Mouse (Mus musculus) c-Kit-positive CD71-positive TER-119-negative erythroid progenitor cells, embryonic 14.5 days (primary cell): Measurements from ENCODE around the gene Zmiz1.

ENCODE experiments used
- DNase-seq: peaks from one replicate; pipeline ENCODE4 v3.0.0-alpha.2; 2013; ENCODE audit warnings: low read depth

Zmiz1 gene

DNA sequence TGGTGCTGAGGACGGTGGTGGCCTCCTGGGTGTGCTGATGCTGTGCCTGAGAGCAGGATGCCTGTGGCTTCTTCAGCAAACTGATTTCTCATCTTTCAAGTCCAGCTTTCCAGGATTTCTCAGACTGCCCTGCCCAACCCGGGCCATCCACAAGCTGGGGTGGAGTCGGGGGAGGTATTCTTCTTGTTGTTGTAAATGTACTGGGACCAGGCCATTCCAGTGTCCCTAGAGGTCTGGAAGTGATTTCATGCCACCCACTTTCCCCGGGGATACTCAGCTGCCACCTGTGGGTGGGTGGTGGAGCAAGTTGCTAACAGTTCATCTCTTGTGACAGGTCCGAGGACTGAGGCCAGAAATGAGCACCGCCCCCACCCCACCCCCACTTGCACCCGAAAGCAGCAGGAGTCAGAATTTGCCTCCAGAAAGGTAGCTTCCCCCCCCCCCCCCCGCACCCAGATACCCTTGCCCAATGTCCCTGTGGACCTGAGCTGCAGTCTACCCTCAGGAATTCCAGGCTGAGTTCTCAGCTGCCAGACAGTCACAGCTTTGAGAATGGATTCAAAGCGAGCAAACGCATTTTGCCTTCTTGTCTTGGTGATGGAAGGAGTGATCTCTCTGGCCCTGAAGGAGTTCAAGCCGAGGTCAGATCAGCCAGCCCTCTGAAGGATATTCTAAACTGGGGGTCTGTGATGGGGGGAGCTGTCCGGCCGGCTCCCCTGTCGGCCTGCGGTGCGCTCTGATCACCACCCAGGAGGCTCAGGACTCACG lies 2.1 kb upstream of the Zmiz1 start:
- DNase-seq = no peak

DNA sequence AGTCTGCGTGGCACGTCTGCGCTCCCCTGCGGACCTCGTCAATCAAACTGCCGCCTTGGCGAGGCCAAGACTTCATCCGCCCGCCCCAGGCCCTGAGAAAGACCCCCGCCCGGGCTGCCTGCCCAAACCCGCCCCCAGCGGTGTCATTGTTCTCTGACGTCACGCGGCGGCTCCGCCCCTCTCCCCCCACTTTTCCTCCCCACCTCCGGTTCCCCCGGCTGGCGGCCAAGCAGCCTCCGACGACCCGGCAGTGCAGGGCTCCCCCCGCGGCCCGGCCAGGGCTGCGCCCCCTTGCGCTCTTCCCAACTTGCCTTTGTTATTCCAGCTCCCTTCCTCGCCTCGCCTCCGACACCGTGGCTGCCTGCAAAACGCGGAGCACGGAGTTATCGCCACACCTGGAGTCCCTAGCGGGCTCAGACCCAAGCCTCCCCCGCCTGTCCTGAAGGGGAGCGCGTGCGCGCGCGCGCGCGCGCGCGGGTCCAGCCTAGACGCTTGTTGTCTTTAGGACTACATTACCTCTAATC lies 1.5 kb upstream of the Zmiz1 start:
- DNase-seq = no peak

GRCm38 (mm10) chr14:25458111-25459015 lies 622 bp upstream of the Zmiz1 start:
- DNase-seq = no peak

- DNase-seq = no peak
Observed at GRCm38 (mm10) chr14:25459394-25459997, 511 bp downstream of the Zmiz1 start.

DNA sequence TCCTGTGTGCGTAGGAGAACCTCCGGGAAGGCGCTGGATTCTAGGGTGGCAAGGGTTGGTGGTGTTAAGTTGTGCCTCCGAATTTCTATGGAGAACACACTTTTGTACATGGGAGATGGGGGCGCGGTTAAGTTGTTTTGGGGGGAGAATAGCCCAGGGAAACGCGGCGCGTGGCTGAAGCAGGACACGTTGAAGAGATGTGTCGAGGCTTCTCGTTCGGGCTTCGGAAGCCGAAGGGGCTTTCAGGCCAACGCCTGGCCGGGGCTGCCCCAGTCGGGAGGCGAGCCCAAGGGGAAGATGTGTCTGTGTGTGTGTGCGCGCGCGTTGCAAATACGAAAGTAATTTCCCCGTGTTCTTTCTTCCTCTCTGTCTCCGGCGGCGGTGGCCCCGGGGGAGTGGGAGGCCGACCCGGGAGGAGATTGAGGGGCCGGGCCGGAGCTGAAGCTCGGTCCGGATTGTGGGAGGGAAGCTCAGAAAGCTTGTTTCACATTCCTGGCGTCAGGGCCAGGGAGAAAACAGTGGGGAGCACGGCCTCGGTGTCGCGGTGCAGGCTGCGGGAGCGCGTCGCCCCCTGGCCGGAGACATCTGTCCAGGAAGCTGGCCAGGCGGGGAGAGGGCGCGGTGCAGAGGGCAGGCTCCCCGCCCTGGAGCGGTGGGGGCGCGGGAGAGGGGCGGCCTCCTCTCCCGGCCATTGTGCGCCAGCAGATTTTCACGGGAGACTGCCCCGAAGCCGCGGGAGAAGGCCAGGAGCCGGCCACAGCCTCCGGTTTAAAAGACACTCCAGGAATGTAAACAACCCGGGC lies 1.2 kb downstream of the Zmiz1 start:
- no peak for DNase-seq

DNA sequence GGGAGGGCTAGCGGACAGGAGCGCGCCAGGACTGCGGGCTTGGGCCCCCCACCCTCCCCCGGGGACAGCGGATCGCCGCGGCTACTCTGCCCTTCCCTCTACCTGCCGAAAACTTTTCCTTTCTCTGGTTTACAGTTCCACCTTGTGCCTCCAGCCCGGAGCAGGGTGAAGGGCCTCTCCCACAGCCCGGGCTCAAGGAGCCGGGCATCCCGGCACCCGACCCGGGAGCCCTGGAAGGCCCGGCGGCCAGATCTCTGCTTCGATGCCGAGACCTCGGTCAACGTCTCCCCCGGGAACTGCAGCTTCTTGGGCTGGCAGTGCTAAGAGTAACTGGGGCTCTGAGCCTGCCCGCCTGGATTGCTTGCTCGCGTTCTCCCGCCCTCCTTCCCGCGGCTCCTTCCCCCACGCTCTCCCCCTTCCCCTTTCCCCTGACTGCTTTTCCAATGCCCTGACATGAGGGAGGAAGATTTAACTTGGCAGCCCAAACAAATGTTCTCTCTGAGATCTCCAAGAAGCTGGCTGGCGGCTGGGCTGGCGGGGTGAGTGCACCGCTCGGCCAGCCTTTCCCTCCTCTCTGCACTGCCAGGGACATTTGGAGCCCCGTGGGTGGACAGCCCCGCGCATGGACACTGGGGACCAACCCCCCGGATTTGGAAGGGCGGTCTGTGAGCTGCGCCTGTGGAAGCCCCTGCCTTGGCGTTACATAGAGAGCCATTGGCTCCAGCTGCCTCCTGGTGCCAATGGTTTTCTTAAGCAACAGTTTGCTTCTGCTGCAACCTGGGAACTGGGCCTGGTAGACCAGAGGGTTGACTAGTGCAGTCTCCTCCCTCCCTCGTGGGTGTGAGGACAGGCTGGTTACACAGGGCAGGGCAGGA lies 2.1 kb downstream of the Zmiz1 start:
- DNase-seq = no peak

- no peak for DNase-seq
Observed at GRCm38 (mm10) chr14:25461676-25462385, 2.8 kb downstream of the Zmiz1 start.

DNA sequence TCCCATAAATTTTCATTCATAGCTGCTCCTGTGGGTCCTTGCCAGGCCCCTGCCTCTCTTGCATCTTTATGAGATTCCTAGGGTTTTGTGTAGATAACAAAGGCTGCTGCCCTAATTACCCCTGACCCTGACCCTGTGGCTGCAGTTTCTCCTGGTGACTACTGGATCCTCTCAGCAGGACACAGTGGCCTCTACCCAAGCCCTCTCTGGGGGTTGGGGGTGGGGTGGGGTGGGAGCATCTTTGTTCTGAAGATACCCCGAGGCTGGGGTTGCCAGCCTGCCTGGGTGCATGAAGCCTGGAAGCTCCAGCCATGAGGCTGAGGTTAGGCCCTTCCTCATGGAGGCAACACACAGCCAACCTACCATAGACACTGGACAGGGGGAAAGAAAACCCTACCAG lies 4.0 kb downstream of the Zmiz1 start:
- DNase-seq = no peak

- DNase-seq = no peak
Observed at GRCm38 (mm10) chr14:25463919-25464318, 4.9 kb downstream of the Zmiz1 start.

- no peak for DNase-seq
Observed at GRCm38 (mm10) chr14:25464611-25465307, 5.8 kb downstream of the Zmiz1 start.

DNA sequence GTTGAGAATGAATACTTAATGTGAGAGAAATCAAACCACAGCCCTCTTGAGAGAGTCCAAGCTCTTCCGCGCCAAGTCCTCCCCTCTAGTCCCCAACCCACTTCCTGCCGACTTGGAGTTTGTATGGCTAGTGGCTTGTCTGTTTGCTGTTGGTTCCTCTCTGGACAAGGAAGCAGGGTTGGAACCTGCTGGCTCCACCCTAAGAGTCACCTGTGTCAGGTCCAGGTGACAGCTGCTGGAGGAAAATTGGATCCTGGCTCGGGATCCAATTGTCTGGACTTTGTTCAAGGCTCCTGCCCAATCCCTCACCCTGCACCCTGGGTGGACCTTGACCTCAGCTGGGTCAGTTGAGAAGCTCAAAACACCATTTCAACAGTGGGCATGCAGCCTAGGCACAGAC lies 7.4 kb downstream of the Zmiz1 start:
- no peak for DNase-seq

DNA sequence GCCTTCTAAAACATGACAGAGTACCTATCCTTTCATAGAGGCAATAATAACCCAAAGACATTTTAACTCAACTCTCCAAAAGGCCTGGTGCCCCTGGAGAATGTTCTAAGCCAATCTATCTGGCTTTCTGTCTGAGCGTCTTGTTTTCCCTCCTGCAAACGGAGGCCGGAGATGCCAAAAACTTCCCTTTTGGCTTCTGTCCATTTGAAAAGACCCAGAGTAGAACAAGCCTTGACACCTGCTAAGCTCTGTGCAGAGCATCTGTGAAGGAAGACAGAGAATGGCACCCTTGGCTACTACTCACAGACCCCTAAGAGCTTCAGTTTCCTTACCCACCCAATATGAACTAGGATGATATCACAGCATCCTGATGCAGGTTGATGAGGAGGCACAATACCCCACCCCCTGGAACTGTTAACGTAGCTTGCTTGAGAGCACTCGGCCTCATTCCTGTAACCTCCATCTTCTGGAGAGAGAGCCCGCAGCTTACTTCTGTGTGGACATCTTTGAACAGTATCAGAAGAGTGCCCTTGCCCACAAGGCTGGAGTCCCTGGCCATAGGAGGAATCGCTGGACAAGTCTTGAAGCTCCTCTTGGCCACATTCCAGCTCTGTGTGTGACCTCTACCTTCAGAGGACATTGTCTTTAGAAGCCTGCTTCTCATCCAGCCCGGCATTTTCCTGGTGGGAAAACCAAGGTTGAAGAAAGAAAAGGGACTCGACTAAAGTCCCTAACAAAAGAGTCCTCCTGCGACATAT lies 9.1 kb downstream of the Zmiz1 start:
- no peak for DNase-seq

GRCm38 (mm10) chr14:25468891-25469529 lies 10.0 kb downstream of the Zmiz1 start:
- DNase-seq = no peak

DNA sequence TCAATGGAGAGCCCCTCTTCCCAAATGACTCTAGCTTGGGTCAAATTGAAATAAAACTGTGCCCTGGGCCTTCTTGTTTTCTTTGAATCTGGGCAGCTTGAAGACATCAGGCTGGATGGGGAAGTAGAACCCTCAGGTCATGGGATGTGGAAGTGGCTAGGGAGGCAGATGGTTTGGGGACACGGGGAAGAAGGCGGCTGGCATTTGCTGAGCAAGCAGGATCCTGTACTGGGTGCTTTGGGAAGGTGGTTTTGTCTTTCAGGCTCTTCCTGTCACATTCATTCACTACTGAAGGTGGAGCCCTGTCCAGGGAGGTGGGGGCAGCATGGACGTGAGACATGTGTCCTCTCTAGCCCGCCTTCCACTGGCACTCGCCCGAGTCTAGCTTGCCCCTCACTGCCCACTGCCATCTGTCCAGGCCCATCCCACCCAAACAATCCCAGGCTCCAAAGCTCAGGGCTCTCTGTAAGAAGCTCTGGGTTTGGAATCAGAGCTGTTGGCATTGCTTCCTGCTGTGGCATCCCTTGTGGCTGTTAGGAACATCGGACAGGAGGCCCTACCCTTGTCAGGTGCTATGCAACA lies 11.3 kb downstream of the Zmiz1 start:
- DNase-seq = no peak

DNA sequence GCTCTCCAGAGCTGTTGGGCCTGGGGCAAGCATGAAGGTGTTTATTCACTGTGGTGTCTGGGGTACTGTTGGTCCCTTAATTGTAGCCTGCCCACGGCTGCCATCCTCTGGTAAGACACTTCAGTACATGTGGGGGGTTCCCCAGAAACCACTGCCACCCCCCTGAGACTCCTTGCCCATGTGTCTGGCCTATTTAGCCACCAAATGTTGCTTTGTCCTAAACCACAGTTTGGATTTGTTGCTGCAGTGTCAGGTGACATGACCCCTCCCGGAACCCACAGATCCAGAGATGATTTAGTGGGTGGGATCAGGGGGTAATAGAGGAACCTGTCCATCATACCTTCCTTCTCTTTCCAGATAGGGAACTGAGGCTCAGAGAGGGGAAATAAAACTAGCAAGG lies 12.1 kb downstream of the Zmiz1 start:
- DNase-seq = no peak

GRCm38 (mm10) chr14:25472096-25472861 lies 13.3 kb downstream of the Zmiz1 start:
- DNase-seq = no peak
